Mouse (Mus musculus) myocyte (in vitro differentiated cells): ENCODE results near the gene Phactr2.

Experiments used
- MAX ChIP-seq: IDR thresholded peaks from one replicate; pipeline ENCODE4 v1.6.1; 2011; ENCODE audit warnings: low read depth, mild to moderate bottlenecking, control low read depth
- MYOG ChIP-seq, 3 experiments: IDR thresholded peaks; one replicate each; pipeline ENCODE4 v1.6.1; 2011; ENCODE audit warnings: control low read depth in 2 of 3, low read depth in 2 of 3, mild to moderate bottlenecking in 2 of 3; ENCODE audit not compliant: insufficient read length in 2 of 3, control insufficient read depth in 1 of 3, insufficient read depth in 1 of 3
- POLR2A ChIP-seq: IDR thresholded peaks from one replicate; pipeline ENCODE4 v1.6.1; 2011; ENCODE audit warnings: low read depth, mild to moderate bottlenecking, control low read depth, moderate library complexity; ENCODE audit not compliant: insufficient read length

- TF ChIP-seq MYOG (IDR thresholded peaks at IDR 0.05; ENCODE audit: control insufficient read depth in 1 of 3, insufficient read depth in 1 of 3, insufficient read length in 2 of 3, low read depth in 2 of 3) (no peak), POLR2A (no peak), MAX (no peak)
Measured at GRCm38 (mm10) chr10:13502371-13502770, 28.2 kb upstream of the Phactr2 start.
